Mouse (Mus musculus) liver, adult 2 months (tissue): Measurements from ENCODE around the gene 4833439L19Rik. TPM values are rescaled to one million over a fixed set of nuclear protein-coding genes. Genes with fewer than 3 reads are reported as not detected.

Experiments used
- DNase-seq: peaks from one replicate; pipeline ENCODE4 v3.0.0-alpha.2; 2011; ENCODE audit warnings: low read depth, low spot score; ENCODE audit errors: extremely low read depth
- H3K27ac ChIP-seq: fragments of 200-500 bp; replicated peaks from 2 replicates; pipeline ENCODE4 v1.5.1; 2012; ENCODE audit warnings: low read depth, mild to moderate bottlenecking, control low read depth, inconsistent platforms, low read length; ENCODE audit not compliant: insufficient read depth
- H3K27me3 ChIP-seq: fragments of 200-500 bp; 2 replicates; pipeline ENCODE4 v1.6.1; 2012; ENCODE audit warnings: mild to moderate bottlenecking, moderate library complexity, low read length, inconsistent platforms; ENCODE audit not compliant: control insufficient read depth, insufficient read depth
- H3K36me3 ChIP-seq: fragments of 200-500 bp; 2 replicates; pipeline ENCODE4 v1.6.1; 2012; ENCODE audit warnings: low read length, inconsistent platforms; ENCODE audit not compliant: control insufficient read depth, insufficient read depth
- H3K4me1 ChIP-seq: fragments of 200-500 bp; 2 replicates; pipeline ENCODE4 v1.6.1; 2011; ENCODE audit warnings: low read length; ENCODE audit not compliant: control insufficient read depth, insufficient read depth
- H3K4me3 ChIP-seq: fragments of 200-500 bp; 2 replicates; pipeline ENCODE4 v1.5.1; 2011; ENCODE audit warnings: low read depth, mild to moderate bottlenecking, control low read depth, low read length, moderate library complexity; ENCODE audit not compliant: insufficient read depth
- H3K79me2 ChIP-seq: fragments of 200-500 bp; 2 replicates; pipeline ENCODE4 v1.6.1; 2012; ENCODE audit warnings: inconsistent platforms, mild to moderate bottlenecking, low read length, moderate library complexity; ENCODE audit not compliant: control insufficient read depth, insufficient read depth
- H3K9ac ChIP-seq: fragments of 200-500 bp; 2 replicates; pipeline ENCODE4 v1.6.1; 2012; ENCODE audit warnings: low read depth, mild to moderate bottlenecking, control low read depth, inconsistent platforms, low read length
- CTCF ChIP-seq: fragments of 200-500 bp; IDR thresholded peaks from 2 replicates; pipeline ENCODE4 v1.5.1; 2011; ENCODE audit warnings: low read depth, low read length, control low read depth
- POLR2A ChIP-seq: fragments of 200-500 bp; IDR thresholded peaks from 2 replicates; pipeline ENCODE4 v1.6.1; 2011; ENCODE audit warnings: low read length, control low read depth; ENCODE audit not compliant: insufficient read depth; ENCODE audit errors: extremely low read depth
- WGBS: fragments of 180-500 bp; shearing (Covaris S2); methylation state at CpG from one replicate; pipeline ENCODE4 v1.1.7; 2018; 5-methylcytosine and 5-hydroxymethylcytosine counted together
- polyA plus RNA-seq: library from polyadenylated mRNA; depleted of rRNA; stranded (reverse); fragments of >200 nt; gene quantifications from 2 replicates; pipeline ENCODE4 v1.2.3, GENCODE M21; 2012; rRNA removed
- total RNA-seq: library from RNA; depleted of rRNA; stranded (reverse); fragments of >200 nt; gene quantifications from 2 replicates; pipeline ENCODE4 v1.2.3, GENCODE M21; 2014; rRNA removed

The 4833439L19Rik gene
- total and polyA plus RNA-seq, 2 experiments: 24.1 to 52.5 TPM

- no peak for TF ChIP-seq CTCF
- TF ChIP-seq POLR2A: no peak
- no peaks in the 10 kb centered on the region for H3K27me3 ChIP-seq
- no peaks in the 10 kb centered on the region; the same call in 1 of the 2 replicates for H3K36me3 ChIP-seq
- peaks cover 12% of the 10 kb centered on the region; the same call in 1 of the 2 replicates for H3K4me1 ChIP-seq
- peaks cover 11% of the 10 kb centered on the region; the same call in 1 of the 2 replicates for H3K79me2 ChIP-seq
- peak overlapping the region; percentile 92; the same call in 1 of the 2 replicates for H3K4me3 ChIP-seq
- H3K9ac ChIP-seq: peak overlapping the region; percentile 94; the same call in 1 of the 2 replicates
- 49% methylated on average over 7 of the region's 7 CpGs for WGBS
- peak overlapping the region; percentile 85; the same call in 1 of the 2 replicates for H3K27ac ChIP-seq
- DNase-seq: no peak
Observed at GRCm38 (mm10) chr13:54504611-54505260, 60.5 kb downstream of the 4833439L19Rik start.

- Histone ChIP-seq H3K79me2 (peaks cover 8% of the 10 kb centered on the region; the same call in 1 of the 2 replicates), H3K27me3 (no peaks in the 10 kb centered on the region), H3K4me3 (peak within 1 kb of the TSS; percentile 92), H3K9ac (peak within 1 kb of the TSS; percentile 94), H3K4me1 (peaks cover 12% of the 10 kb centered on the region; the same call in 1 of the 2 replicates), H3K36me3 (no peaks in the 10 kb centered on the region; the same call in 1 of the 2 replicates), H3K27ac (peak within 1 kb of the TSS; percentile 85)
- under 1% methylated on average over 105 of the region's 105 CpGs for WGBS
- DNase-seq: peak; percentile 49
- TF ChIP-seq POLR2A: peak; percentile 96
- no peak for TF ChIP-seq CTCF
Observed at GRCm38 (mm10) chr13:54503604-54504521, 61.4 kb downstream of the 4833439L19Rik start, which contains the start of gene Simc1. Gene Simc1, plus strand, starts transcription at chr13:54503779.

DNA sequence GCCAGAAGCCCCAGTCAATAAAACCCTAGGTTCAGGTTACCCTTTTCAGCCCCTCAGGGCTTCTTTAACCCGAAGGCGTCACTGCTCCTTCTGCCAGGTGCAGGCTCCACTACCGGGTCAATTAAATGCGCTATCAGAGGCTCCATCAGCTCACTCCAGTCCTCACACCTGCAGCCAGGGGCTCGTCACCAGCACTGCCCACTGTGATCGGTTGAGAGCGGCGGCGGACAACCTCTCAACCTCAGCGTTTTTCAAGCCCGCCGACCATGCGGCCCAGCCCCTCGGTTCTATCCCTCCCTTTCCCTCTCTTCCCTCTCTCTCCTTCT is 62.0 kb downstream of the 4833439L19Rik start:
- Histone ChIP-seq H3K27ac (peak overlapping the region; percentile 10; the same call in 1 of the 2 replicates), H3K9ac (peak overlapping the region; percentile 64), H3K27me3 (no peaks in the 10 kb centered on the region), H3K36me3 (no peaks in the 10 kb centered on the region; the same call in 1 of the 2 replicates), H3K79me2 (peaks cover 8% of the 10 kb centered on the region; the same call in 1 of the 2 replicates), H3K4me3 (peak overlapping the region; percentile 70), H3K4me1 (peaks cover 12% of the 10 kb centered on the region; the same call in 1 of the 2 replicates)
- DNase-seq: no peak
- 2% methylated on average over 14 of the region's 14 CpGs for WGBS
- TF ChIP-seq POLR2A: no peak
- TF ChIP-seq CTCF: no peak

DNA sequence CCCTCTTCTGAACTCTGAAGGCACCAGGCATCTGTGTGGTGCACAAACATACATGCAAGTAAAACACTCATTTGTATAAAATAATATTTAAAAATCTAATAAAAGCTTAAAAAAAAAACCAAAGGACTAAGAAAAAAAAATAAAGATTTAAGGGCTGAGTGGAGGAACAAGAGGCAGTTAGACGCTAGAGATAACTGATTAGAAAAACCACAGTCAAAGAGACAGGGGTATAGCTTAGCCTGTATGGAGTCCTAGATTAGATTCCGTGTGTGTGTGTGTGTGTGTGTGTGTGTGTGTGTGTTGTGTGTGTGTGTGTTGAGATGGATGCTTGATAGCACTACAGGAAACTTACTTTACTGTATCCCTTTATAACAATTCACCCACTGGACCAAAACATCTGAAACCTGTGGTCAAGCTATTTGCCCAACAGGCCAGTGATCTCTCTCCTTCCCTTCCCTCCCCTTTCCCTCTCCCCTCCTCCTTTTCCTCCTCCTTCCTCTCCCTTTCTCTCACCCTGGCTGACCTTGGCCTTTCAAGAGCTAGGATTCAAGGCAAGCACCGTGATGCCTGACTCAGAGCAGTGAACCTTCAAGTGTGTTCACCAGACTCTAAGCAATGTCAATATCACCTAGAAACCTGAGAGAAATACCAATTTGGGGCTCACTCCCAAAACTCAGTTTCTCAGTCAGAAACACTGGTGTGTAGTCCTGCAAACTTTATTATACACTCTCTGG is 63.1 kb downstream of the 4833439L19Rik start:
- TF ChIP-seq POLR2A (no peak), CTCF (no peak)
- Histone ChIP-seq H3K79me2 (peaks cover 8% of the 10 kb centered on the region; the same call in 1 of the 2 replicates), H3K4me1 (peaks cover 10% of the 10 kb centered on the region; the same call in 1 of the 2 replicates), H3K27me3 (no peaks in the 10 kb centered on the region), H3K36me3 (no peaks in the 10 kb centered on the region; the same call in 1 of the 2 replicates), H3K4me3 (no peak overlapping the region), H3K27ac (no peak overlapping the region), H3K9ac (no peak overlapping the region)
- WGBS: 70% methylated on average over 3 of the region's 3 CpGs
- DNase-seq: no peak

DNA sequence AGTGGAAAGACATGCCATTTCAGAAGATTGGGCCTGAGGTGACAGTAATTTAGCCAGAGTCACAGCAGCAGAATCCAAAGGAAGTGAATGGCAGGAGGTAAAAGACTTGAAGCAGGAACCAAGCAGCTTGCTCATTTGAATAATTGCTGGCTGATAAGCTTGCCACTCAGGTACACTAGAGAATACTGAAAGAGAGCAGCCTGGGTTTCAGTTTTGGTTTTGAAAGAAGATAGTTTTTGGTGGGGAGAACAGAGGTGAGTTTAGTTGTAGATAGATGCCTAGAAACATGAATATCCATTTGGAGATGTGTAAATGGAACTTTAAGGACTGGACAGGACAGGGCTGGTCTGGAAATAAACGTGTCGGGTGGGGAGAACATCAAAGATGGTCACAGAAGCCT is 63.9 kb downstream of the 4833439L19Rik start:
- Histone ChIP-seq H3K4me3 (no peak overlapping the region), H3K27me3 (no peaks in the 10 kb centered on the region), H3K9ac (no peak overlapping the region), H3K4me1 (peaks cover 6% of the 10 kb centered on the region; the same call in 1 of the 2 replicates), H3K36me3 (no peaks in the 10 kb centered on the region; the same call in 1 of the 2 replicates), H3K79me2 (peaks cover 8% of the 10 kb centered on the region; the same call in 1 of the 2 replicates), H3K27ac (no peak overlapping the region)
- 86% methylated on average over 2 of the region's 2 CpGs for WGBS
- TF ChIP-seq POLR2A (no peak), CTCF (no peak)
- DNase-seq: no peak

Other genes with a start within 250 kb of the 4833439L19Rik start
- gene Cplx2, start 194.1 kb downstream of the 4833439L19Rik start, total RNA-seq: 0.37 and 0.54 TPM in 2 replicates
- gene Cplx2, start 194.1 kb downstream of the 4833439L19Rik start, polyA plus RNA-seq: 0.57 and 0.81 TPM in 2 replicates
- gene Thoc3, start 96.6 kb downstream of the 4833439L19Rik start, total RNA-seq: 19.2 and 21.1 TPM in 2 replicates
- 25.3 and 27.7 TPM in 2 replicates for gene Thoc3, start 96.6 kb downstream of the 4833439L19Rik start, polyA plus RNA-seq
- gene Simc1, start 61.7 kb downstream of the 4833439L19Rik start, total RNA-seq: 2.9 and 5.6 TPM in 2 replicates
- 3.9 and 6.7 TPM in 2 replicates for gene Simc1, start 61.7 kb downstream of the 4833439L19Rik start, polyA plus RNA-seq
- gene Arl10, start 9.6 kb upstream of the 4833439L19Rik start, total RNA-seq: 4.2 and 5.6 TPM in 2 replicates
- gene Arl10, start 9.6 kb upstream of the 4833439L19Rik start, polyA plus RNA-seq: 3.2 and 5.2 TPM in 2 replicates
- gene Nop16, start 24.7 kb upstream of the 4833439L19Rik start, total RNA-seq: 15.0 and 15.8 TPM in 2 replicates
- 9.4 and 11.1 TPM in 2 replicates for gene Nop16, start 24.7 kb upstream of the 4833439L19Rik start, polyA plus RNA-seq
- gene Higd2a, start 24.8 kb upstream of the 4833439L19Rik start, total RNA-seq: 51.1 and 56.3 TPM in 2 replicates
- 98.7 and 133 TPM in 2 replicates for gene Higd2a, start 24.8 kb upstream of the 4833439L19Rik start, polyA plus RNA-seq
- 19.0 and 24.8 TPM in 2 replicates for gene Cltb, start 45.9 kb upstream of the 4833439L19Rik start, total RNA-seq
- 45.6 and 51.5 TPM in 2 replicates for gene Cltb, start 45.9 kb upstream of the 4833439L19Rik start, polyA plus RNA-seq
- gene Faf2, start 56.3 kb upstream of the 4833439L19Rik start, total RNA-seq: 25.1 and 29.9 TPM in 2 replicates
- gene Faf2, start 56.3 kb upstream of the 4833439L19Rik start, polyA plus RNA-seq: 22.5 and 28.1 TPM in 2 replicates
- 5.8 and 11.4 TPM in 2 replicates for gene Rnf44, start 128.5 kb upstream of the 4833439L19Rik start, total RNA-seq
- 86.1 and 87.9 TPM in 2 replicates for gene Rnf44, start 128.5 kb upstream of the 4833439L19Rik start, polyA plus RNA-seq
- under 0.01 and 0.20 TPM in 2 replicates for gene Cdhr2, start 136.0 kb upstream of the 4833439L19Rik start, total RNA-seq
- 0.15 and 0.18 TPM in 2 replicates for gene Cdhr2, start 136.0 kb upstream of the 4833439L19Rik start, polyA plus RNA-seq
- not detected in 2 replicates for gene Gprin1, start 184.4 kb upstream of the 4833439L19Rik start, total RNA-seq
- not detected in 2 replicates for gene Gprin1, start 184.4 kb upstream of the 4833439L19Rik start, polyA plus RNA-seq
- gene Sncb, start 201.2 kb upstream of the 4833439L19Rik start, total RNA-seq: not detected in 2 replicates
- not detected in 2 replicates for gene Sncb, start 201.2 kb upstream of the 4833439L19Rik start, polyA plus RNA-seq
- not detected in 2 replicates for gene Eif4e1b, start 218.6 kb upstream of the 4833439L19Rik start, total RNA-seq
- not detected in 2 replicates for gene Eif4e1b, start 218.6 kb upstream of the 4833439L19Rik start, polyA plus RNA-seq
- 0.74 and 0.94 TPM in 2 replicates for gene Tspan17, start 223.9 kb upstream of the 4833439L19Rik start, total RNA-seq
- 1.4 and 2.4 TPM in 2 replicates for gene Tspan17, start 223.9 kb upstream of the 4833439L19Rik start, polyA plus RNA-seq